Mouse (Mus musculus) duodenum, adult 2 months (tissue): ENCODE results near the gene Gm9857. TPM values are rescaled to one million over a fixed set of nuclear protein-coding genes. Genes with fewer than 3 reads are reported as not detected.

ENCODE experiments used
- polyA plus RNA-seq: library from polyadenylated mRNA; depleted of rRNA; stranded (reverse); fragments of >200 nt; gene quantifications from 2 replicates; pipeline ENCODE4 v1.2.3, GENCODE M21; 2012; ENCODE audit warnings: low replicate concordance; rRNA removed

The Gm9857 gene
- polyA plus RNA-seq: 0.46 TPM in 1 of 2 replicates, not detected in the other

DNA sequence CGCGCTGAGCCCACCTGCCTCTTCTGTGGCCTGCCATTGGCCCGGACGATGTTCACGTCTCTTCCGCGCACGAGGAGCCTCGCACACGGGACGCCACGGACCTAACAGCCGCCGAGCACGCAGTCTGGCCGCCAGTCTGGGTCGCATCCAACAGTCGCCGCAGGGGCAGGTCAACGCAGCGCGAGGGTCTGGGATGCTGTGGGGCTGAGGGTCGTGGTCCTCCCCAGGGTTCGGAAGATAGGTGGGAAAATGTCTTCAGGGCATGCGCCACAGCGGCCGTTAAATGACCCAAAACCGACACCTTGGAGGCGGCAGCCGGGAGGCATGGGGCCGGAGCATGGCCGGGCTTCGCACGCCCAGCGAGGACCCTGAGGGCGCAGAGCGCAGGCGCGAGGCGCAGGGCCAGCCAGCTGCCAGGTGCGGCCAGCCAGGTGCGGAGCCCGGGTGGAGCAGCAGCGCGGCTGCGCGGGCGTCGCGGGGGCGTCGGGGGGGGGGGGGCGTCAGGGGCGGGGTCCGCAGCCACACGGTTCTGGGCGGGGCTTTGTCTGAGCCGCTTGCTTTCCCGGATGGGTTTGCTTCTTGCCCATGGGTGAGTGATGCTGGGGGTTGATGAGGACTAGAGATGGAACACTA, at the start of gene Gm9857:
Gene Gm9857 (minus strand): TSS at position 445 of the 633 bp plus-strand sequence.

DNA sequence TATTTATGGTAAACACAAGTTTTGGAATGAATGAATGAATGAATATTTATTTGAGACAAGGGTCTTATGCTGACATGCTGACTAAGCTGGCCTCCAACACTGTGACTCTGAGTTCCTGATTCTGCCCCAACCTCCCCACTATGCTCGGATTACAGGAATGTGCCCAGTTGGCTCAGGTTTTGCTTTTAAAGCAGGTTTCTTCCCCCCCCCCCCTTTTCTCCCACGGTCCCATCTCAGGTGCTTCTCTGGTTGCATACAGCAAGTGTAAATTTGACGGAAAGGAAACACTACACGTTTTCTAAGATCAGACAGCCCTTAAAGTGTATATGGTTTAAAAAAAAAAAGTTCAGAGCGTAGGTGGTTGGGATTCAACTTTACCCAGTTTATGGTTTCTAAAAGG, 672 bp downstream of the Gm9857 start, which contains the start of gene Henmt1:
Gene Henmt1 (plus strand): TSS at position 301 of the 400 bp plus-strand sequence.

DNA sequence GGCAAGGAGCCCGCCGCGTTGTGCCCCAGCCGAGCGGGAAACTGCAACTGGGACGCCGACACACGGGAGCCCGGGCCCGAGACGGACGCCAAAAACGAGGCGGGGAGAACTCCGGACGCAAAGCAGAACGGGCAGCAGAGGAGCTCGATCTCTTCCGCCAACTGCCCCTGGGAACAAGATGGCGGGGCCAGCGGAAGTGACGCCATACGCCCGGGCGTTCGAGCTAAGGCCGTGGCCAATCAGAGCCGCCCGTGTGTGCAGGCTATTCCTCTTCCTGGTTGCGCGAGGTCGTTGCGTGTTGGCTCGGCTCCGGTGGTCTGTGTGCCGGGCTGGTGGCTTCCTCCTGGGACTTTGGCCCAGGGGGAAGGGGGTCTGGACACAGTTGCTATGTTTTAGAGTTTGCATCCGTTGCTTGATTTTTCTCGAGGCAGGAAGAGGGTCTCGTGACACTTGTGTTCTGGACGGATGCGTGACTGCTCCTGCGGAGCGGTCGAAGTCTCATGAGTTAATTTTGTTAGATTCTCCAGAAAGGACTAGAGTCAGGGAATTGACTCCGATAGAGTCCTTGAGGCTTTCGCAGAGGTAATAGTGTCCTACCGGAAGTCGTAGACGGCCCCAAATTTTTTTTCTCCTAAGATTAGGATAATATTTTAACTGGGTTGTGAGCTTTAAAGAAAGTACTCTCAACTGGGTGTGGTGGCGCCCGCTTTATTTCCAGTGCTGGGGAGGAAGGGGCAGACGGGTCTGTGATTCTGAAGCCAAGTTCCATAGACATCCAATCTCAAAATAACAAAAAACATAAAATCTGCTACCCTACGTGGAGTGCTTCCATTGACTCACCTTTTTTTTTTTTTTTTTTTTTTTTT, 28.5 kb downstream of the Gm9857 start, which contains the start of gene Prpf38b:
Gene Prpf38b (minus strand): TSS at position 180 of the 866 bp plus-strand sequence.

Other genes starting within 250 kb of the Gm9857 start
- 8.5 and 12.4 TPM in 2 replicates for gene Gpsm2, start 218.1 kb downstream of the Gm9857 start, polyA plus RNA-seq
- not detected in 2 replicates for gene Aknad1, start 200.8 kb downstream of the Gm9857 start, polyA plus RNA-seq
- gene Stxbp3, start 99.9 kb downstream of the Gm9857 start, polyA plus RNA-seq: 0.99 and 1.8 TPM in 2 replicates
- gene Fndc7, start 50.4 kb downstream of the Gm9857 start, polyA plus RNA-seq: 0.05 and 0.08 TPM in 2 replicates
- gene Prpf38b, start 28.7 kb downstream of the Gm9857 start, polyA plus RNA-seq: 52.0 and 58.2 TPM in 2 replicates
- gene Henmt1, start 572 bp downstream of the Gm9857 start, polyA plus RNA-seq: not detected in 2 replicates
- 0.64 and 0.79 TPM in 2 replicates for gene Fam102b, start 87.2 kb upstream of the Gm9857 start, polyA plus RNA-seq
- gene Slc25a54, start 140.0 kb upstream of the Gm9857 start, polyA plus RNA-seq: not detected in 2 replicates
- 19.0 and 37.0 TPM in 2 replicates for gene Slc25a24, start 182.7 kb upstream of the Gm9857 start, polyA plus RNA-seq